Mouse (Mus musculus) cerebellum, postnatal 10 days (tissue): Measurements from ENCODE around the gene Lcp2.
A peak's percentile ranks its signal among the peaks of the same experiment; 100 is the strongest.
"Not testable (repeated sequence)": the region's sequence is repeated elsewhere in the genome, so short reads cannot be mapped to it uniquely, and the experiment has no call there.

Source experiments
- DNase-seq, 2 experiments: peaks; one replicate each; pipeline ENCODE4 v3.0.0; 2021; ENCODE audit warnings: mixed read lengths in 2 of 2

Gene Lcp2

GRCm38 (mm10) chr11:34098422-34098821 lies 51.7 kb downstream of the Lcp2 start, which contains the start of gene 4930469K13Rik:
Gene 4930469K13Rik, minus strand, starts transcription at chr11:34098554.
- peak; percentile 44 to 46 for DNase-seq

GRCm38 (mm10) chr11:34101827-34102226 lies 55.1 kb downstream of the Lcp2 start:
- DNase-seq: no peak

GRCm38 (mm10) chr11:34104919-34105318 lies 58.2 kb downstream of the Lcp2 start:
- DNase-seq: no peak

GRCm38 (mm10) chr11:34109260-34109659 lies 62.5 kb downstream of the Lcp2 start:
- DNase-seq: no peak

GRCm38 (mm10) chr11:34111940-34112339 lies 65.2 kb downstream of the Lcp2 start:
- no peak for DNase-seq

GRCm38 (mm10) chr11:34112781-34113380 lies 66.2 kb downstream of the Lcp2 start:
- DNase-seq: peak; percentile 28 to 51

- DNase-seq: no peak
Observed at GRCm38 (mm10) chr11:34113760-34114159, 67.0 kb downstream of the Lcp2 start.

GRCm38 (mm10) chr11:34116572-34117135 lies 69.9 kb downstream of the Lcp2 start:
- no peak for DNase-seq

- DNase-seq: no peak
Observed at GRCm38 (mm10) chr11:34117581-34117980, 70.9 kb downstream of the Lcp2 start.

GRCm38 (mm10) chr11:34118319-34118718 lies 71.6 kb downstream of the Lcp2 start:
- DNase-seq: no peak

- DNase-seq: peak; percentile 72
Observed at GRCm38 (mm10) chr11:34123147-34123546, 76.4 kb downstream of the Lcp2 start.

- DNase-seq: no peak
Observed at GRCm38 (mm10) chr11:34124852-34125251, 78.1 kb downstream of the Lcp2 start.

- not testable (repeated sequence) for DNase-seq
Observed at GRCm38 (mm10) chr11:34125727-34126126, 79.0 kb downstream of the Lcp2 start.

- DNase-seq: no peak
Observed at GRCm38 (mm10) chr11:34128412-34128811, 81.7 kb downstream of the Lcp2 start.

- DNase-seq: no peak
Observed at GRCm38 (mm10) chr11:34139296-34139695, 92.6 kb downstream of the Lcp2 start.
